Mouse (Mus musculus) A20 (cell line): ENCODE measurements at regions not wholly inside any gene's neighbourhood (a gene's known extent, or its start where the extent isn't known, plus 50 kb on each side); places are given as distances from the start of the nearest gene placed in this dataset.

Source experiments
- DNase-seq: peaks from one replicate; pipeline ENCODE4 v3.0.0-alpha.2; 2011; ENCODE audit warnings: low read depth, low spot score

DNA sequence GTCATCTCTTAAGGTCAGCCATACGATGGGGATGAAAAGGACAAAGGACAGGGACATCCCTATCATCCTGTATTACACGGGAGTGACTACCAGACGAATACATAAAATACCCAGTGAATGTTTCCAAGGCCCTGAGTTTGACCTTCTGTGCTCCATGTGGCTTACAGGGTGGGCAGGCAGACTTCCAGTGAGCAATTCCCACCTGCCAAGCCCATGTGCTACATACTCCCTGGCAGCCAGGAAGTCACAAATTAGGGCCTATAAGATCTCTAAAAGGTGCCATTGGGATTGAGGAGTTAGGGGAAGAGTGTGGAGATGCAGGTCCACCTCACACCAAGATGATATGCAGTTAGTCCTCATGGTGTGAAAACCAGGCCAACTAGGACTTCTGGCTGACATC is 233.1 kb upstream of the Kazn start:
- DNase-seq: no peak

DNA sequence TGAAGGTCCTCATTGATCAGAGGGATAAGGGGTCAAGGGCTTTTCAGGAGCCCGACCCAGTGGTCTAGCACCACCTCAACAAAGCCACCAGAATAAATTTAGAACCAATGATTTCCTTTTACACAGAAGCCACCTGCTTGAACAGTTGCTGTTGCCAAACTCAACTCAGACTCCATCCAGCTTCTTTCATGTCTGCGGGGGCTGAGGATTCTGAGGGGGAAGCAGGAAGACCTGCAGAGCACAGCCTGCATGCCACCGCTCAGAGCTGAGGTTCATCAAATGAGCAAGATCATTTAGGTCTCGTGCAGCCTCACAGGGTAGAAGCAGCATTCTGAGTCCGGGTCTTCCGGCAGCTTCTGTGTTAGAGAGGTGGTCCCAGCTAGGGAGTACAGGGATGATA is 231.6 kb upstream of the Kazn start:
- DNase-seq: no peak

DNA sequence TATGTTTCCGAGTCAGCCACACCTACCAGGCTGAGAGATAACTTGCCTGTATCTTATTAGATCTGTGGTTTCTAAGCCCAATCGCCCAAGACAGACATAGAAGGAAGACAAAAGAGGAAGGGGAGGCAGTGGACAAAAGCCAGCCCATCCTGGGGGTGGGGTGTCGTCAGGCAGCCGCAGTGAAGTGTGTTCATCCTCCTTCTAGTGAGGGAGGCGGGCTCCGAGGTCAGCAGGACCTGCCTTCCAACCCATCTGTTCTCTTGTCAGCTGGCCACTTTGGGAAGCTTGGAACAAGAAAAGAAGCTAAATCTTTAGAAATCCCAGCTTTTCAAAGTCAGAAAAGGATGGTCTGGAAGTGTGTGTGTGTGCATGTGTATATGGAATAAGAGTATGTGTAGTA is 228.7 kb upstream of the Kazn start:
- no peak for DNase-seq

DNA sequence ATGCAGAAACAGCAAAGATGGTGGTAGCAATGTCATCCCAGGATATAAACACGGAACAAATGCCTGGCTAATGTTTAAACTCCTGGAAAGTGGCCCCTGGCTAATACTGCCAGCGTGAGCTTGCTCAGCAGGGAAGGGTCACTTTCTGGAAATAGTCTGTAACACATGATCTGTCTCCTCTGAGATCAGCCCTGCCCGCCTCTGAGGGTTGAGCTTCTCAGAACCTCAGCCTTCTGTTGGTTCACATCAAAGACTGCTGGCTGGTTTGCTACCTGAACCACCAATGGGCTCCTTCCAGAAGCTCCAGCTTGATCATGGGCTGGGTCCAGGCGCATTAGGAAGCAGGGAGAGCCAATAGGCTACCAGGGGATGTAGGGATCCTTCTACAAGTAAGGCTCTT is 226.0 kb upstream of the Kazn start:
- DNase-seq: no peak

DNA sequence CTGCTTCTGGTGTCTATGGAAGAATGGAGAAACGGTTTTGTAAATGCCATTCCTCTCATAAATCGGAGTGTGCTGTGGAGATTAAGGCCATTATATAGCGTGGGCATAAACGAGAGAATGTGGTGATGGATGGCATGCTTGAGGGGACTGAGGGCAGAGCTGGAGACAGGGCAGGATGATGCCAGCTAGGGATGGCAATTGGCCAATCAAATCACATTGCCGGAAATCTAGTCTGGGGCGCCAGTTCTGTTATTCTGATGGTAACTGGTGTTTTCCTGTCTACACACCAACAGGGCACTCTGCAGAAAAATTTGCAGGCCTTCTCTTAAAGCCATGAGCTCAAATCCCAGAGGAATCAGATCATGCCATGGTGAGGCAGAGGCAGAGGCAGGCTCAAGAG is 224.9 kb upstream of the Kazn start:
- no peak for DNase-seq

DNA sequence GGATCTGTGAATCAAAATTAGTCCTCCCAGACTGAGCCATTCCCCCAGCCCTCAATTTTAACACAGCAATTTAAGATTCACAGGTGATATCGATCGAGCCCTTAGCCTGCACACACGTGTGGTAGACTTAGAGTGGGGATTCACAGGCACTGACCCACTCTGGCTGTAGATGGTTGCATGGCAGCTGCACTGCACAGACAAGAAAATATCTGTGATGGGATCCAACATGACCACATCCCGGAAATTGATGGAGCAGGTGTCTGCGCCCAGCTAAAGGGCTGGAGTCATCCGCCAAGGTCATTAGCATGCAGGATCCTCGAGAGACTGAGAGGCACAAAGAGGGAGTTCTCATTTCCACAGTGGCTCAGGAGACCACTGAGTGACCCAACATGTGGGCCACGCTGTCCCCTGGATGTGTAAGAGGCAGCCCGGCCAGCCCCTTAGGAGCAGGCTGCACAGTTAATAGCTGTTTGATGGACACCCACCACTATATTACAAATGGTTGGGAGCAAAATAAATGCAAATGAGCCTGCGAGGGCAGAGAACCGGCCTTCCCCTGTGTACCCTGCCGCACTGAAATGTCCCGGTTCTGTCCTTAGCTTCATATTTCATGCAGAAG is 221.4 kb upstream of the Kazn start:
- no peak for DNase-seq

DNA sequence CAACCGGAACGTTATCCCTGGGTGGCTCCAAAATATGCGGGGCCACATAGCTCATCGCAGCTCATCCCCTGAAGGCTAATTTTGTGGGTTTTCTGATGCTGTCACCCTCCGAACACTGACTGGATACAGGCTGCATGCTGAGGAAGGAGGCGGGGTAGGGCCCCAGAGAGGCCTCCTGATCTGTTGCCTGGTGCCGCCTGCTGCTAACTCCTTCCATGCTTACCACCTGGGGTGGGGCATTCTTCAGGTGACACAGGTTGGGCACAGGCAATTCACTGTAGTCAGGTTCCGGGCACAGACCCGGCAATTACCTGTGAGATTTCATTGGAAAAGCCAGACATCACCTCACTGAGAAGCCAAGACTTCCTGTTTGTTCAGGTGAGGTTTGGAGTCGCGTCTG is 213.4 kb upstream of the Kazn start:
- no peak for DNase-seq

DNA sequence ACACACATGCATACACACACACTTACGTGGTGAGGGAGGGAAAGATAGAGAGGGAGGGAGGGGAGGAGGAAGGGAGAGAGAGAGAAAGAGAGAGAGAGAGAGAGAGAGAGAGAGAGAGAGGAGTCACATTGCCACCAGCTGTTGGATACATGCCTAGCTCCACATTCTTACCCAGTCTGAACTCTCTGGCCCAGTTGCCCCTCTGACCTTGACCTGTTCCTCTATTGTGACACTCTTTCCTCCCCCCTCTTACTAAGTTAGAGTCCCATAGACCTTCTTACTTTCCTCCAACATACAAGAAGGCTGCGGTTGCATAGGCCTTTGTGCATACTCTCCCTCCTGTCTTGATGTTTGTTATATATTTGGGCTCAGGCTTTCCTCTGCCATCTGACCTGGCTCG is 211.7 kb upstream of the Kazn start:
- DNase-seq: no peak

DNA sequence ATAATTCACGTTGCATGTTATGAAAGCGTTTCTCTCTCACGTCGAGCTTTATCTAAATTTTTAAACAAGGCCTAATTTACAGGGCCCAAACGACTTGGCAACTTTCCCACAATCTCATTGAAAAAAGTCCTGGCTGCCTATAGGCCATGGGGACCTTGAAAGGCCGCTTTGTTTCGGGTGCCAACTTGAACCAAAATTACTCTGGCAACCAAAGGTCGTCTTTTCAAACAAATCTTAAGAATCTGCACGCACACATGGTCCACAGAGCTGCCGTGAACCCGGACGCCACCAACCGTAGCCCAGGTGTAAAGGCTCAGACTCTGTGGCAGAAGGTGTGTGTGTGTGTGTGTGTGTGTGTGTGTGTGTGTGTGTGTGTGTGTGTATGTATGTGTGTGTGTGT is 210.5 kb upstream of the Kazn start:
- no peak for DNase-seq

DNA sequence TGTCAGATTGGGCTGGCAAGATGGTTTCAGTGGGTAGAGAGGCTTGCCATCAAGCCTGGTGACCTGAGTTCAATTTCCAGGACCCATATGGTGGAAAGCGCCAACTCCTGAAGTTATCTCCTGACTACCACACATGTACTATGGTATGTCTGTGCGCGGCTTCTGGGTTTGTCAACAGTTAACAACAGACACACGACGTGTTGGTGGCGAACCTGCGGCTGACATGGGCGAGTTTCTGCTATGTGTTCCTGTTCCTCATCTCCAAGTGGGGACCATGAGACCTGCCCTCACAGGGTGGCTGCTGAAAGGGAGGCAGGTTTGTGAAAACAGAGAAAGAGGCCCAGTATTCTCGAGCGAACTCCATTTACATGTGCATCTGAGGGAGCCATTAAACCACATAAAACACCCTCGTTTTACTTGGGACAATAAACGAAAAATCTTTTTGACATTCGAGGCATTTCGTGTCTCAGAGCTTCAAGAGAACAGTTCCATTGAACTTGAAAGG is 210.0 kb upstream of the Kazn start:
- no peak for DNase-seq

DNA sequence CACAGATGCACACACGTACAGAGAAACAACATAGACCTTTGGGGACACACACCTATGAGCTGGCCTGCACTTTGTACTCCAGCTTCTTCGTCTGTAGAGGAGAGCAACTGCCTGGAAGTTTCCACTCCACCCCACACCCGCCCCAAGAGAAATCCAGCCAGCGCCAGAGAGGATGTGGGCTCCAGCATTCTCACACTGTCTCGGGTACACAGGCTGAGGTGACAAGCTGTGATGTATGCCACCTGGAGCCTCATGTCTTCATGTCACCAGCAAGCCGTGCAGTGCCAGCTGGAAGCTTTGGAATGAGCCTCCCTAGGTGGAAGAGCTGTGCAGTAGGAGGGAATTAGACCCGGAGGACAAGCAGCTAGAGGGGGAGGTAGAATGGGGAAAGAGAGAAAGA is 208.3 kb upstream of the Kazn start:
- no peak for DNase-seq

DNA sequence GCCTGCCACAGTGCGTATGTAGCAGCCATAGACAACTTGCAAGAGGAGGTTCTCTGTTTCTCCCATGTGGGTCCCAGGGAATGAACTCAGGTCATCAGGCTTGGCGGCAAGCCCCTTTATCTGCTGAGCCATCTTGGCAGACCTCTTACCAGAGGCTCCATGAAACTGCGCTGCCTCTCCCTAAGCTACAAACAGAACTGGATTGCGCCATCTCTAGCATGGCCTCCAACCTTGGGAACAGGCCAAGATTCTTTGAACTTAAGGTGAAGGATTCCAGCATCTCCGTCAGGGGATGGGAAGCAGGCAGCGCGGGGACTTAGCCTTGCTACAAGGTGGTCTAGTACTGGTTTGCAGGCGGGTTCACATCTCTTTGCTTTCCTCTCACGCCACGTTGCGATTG is 201.8 kb upstream of the Kazn start:
- no peak for DNase-seq

DNA sequence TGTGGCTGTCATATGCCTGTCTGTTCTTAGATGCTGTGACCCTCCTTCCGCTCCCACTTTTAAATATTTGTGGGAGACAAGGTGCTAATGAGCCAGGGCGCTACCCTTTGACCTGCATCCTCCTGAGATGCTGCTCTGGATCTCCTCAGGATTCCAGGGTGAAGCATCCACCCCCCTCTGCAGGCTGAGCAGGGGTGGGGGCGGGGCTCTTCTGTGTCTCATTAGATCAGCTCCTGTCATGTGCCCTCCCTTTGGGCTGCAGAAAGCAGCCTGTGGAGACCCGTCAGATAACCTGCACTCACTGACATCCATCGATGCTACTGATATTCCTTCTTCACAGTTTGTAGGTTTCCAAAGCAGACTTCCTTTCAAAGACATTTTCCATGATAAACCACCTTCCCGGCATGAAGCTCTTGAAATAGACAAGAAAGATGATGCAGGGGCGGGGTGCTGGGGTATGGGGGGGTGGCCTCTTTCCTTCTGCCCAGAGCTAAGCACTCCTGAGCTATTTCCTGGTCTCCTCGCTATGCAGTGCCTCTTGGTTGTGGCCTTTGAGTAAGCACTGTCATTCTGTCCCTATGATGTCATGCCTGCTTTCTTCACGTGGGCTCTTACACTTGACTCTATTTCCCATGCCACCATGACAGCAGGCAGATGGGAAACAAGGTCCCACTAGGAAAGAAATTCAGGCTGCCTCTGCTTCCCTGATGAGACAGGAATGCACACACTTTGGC is 200.4 kb upstream of the Kazn start:
- no peak for DNase-seq

DNA sequence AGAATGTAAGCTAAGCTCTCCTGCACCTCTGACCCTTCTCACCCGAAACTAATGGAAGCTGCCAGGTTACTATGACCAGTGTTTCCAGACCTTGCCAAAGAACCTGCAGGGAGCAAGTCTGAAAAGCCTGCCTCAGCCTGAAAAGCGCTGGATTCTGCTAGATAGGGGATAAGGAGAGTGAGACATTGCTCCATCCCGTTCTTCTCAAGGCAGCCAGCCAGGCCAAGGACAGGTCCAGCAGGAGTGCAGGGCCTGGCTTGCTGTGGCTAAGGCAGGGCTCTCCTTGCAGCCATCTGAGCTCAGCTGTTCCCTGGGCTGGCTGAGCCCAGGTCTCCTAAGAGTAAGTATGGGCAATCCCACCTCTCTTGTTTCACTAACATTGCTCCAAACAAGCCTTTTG is 185.4 kb upstream of the Kazn start:
- DNase-seq: no peak

DNA sequence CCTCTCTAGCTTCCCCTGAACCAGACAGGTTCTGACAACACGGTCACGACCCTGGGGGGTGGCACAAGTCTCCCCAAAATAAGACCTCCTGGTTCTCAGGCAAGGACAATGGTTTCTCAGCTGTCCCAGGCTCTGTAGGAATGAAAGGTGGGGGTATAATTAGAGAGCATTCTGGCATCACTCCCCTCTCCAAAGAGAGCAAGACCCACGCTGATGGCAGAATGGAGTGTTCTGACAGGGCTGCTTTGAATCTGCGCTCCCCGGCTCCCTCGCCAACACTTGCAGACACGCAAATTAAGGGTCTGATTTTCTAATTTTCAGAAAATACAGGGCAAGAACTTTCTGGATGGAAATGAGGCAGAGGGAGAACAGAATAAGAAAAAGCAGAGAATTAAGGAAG is 181.2 kb upstream of the Kazn start:
- DNase-seq: no peak

DNA sequence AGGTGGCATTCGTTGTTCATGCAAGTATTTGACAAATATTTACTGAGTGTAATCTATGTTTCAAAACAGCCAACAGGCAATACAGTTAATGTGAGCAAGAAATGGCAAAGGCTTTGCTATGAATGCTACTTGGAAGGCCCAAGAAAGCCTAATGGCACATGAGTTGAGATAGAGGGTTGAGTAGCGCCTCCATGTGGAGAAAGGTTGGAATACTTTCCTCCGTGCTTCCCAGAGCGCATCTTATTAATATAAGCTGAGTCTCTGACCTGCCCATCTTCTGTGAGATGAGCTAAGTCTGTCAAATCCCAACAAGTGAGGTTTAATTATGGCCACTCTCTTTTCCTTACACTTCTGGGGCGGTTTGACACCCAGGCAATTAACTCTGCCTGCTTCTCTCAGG is 175.7 kb upstream of the Kazn start:
- peak; percentile 9 for DNase-seq

DNA sequence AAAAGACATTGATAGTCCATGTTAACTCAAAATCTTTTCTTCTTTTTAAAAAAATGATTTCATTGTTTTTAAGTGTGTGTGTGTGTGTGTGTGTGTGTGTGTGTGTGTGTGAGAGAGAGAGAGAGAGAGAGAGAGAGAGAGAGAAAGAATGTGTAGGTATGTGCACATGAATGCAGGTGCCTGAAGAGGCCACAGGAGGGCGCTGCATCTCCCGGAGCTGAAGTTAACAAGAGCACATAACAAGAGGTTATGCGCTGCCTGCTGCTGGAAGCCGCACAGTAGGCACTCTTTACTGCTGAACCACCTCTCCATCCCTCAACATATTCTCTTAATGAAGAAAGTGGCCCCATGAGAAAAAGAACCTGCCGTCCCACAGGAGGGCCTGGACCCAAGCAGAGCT is 172.6 kb upstream of the Kazn start:
- peak; percentile 19 for DNase-seq

DNA sequence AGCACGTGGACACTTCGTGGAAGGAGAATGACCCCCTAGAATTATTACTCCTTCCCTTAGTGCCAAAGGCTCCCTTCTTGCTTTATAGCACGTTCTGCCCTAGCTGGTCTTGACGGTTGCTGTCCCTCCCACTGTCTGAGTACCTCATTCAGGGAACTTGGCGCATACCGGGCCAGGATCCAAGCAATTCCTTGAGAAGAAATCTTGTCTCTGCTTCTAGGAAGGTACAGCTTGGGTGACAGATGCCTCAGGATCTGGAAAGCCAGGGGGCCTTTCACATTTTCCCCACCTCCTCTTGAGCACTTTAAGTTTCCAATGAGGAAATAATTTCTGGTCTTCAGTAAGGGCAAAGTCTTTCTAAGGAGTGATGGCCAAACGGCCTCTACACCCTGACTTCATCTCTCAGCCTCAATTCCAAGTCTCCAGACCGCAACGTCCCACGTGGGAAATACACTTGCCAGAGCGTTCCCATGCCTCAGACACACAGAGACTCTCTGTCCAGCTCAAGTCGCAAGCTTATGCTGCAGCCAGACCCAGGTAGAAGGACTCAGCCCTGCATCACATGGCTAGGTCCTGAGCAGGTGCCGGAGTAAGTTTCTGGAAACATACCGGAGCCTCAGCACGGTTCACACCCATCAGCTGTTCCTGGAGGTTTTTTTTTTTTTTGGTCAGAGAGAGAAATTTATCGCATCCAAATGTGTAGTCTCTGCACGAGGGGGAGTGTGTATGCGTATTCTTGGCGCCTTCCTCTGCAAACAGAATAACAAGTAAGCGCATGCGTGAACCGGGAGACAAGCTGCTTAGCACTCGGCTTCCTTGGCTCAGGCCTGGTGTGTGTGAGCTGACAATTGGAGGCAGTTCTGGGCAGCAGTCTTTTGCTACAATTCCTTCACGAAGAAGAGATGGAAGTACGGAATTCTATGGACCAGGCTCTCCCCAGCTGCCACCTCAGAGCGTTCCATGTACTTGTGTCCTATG is 171.7 kb upstream of the Kazn start:
- DNase-seq: no peak

DNA sequence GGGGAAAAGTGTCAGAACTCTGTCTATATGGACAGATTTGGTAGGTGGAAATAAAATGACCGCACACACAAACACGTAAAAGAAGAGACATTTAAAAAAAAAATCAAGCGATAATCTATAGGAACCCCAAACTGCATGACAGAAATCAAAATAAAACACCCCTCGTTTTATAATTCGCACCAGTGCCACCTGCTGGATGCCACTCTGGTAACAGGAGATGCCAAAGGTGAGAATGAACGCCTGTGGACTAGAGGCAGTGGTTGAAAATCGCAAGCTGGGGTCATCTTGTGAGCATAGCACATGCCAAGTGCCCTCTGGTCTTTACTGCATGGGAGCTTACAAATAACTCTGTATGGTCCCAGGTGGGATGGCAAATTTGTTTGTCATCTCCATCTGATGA is 158.7 kb upstream of the Kazn start:
- peak; percentile 12 for DNase-seq

DNA sequence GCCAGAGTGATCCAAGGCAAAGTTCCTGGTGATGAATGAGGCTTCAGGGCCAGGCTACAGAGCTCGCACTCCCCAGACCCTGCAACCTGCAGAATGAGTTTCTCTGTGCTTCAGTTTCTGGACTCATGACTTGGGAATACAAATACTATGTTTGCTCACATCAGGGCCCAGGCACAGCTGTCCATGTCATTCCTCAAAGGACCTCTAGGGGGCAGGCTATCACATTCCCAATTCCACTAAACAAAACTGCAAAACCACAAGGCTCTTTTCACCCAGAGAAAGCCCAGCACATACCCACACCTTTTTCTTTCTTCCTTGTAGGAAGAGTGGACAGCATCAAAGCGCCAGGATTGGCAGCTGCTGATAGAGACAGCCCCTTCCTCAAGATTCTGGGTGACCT is 153.7 kb upstream of the Kazn start:
- DNase-seq: peak; percentile 22

DNA sequence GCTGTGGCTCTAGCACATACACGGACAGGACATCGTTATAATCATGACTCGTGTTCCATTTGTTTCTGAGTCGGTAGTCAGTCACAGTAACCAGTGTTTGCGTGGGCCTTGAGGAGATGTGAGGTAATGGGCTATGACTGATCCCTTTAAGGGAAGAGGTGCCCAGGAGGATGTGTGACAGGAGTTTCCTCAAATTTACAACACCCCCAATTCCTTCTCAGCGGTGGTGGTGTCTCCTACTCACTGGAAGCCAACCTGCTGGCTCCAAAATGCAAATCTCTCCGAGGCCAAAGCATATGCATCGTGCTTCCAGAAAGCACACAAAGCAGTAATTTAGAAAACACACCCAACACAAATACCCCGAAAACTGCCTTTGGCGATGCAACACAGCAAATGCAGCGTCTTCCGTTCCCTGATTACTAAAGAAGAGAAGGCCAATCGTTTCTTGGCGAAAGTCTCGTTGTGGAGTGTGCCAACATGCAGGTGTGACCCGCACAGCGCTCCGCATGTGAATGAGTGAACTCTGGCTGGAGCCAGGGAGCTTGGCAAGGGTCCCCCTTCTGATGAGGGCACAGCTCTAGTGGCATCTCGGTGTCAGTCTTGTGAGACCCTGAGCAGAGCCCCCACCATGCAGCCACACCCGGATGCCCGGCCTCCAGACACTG is 151.5 kb upstream of the Kazn start:
- no peak for DNase-seq

DNA sequence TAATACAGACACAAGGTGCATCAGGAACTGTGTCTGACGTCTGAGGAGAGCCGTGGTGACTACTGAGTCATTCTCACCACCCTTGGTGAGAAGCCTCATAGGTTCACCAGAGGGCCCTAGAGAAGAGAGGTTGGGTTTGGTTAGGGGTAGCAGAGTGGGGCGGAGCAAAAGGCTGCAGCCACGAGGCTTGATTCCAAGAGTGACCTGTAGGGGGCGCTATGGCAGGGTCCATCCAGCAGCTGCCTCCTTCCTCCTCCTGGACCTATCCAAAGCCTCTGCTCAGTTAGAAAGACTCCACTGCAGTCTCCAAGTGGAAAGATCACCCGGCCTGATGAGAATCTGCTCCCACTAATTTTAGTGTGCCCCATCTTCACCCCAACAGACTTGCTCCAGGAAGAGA is 149.3 kb upstream of the Kazn start:
- DNase-seq: peak; percentile 11
